Mouse (Mus musculus): ENCODE measurements around the gene Fndc3b.
"Not testable (repeated sequence)": the region's sequence is repeated elsewhere in the genome, so short reads cannot be mapped to it uniquely, and the experiment has no call there.

The Fndc3b gene

DNA sequence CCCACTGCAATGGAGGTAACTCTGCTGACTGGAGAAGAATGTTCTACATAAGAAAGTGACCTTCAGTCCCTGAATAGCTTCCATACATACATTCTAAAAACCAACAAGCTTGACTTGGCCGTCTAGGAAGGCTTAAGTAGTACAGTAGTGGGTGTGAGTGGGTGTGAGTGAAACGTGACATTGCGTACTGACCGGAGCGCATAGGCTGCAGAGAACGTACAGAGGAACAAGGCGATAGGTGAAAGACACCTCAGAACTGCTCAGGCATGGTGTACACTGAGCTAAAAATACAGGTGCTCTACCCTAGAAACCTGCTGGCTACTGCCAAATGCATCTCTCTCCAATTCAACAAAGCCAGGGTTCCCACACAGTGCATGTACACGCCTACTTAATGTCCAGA is 219.7 kb downstream of the Fndc3b start:
- no peak for DNase-seq

DNA sequence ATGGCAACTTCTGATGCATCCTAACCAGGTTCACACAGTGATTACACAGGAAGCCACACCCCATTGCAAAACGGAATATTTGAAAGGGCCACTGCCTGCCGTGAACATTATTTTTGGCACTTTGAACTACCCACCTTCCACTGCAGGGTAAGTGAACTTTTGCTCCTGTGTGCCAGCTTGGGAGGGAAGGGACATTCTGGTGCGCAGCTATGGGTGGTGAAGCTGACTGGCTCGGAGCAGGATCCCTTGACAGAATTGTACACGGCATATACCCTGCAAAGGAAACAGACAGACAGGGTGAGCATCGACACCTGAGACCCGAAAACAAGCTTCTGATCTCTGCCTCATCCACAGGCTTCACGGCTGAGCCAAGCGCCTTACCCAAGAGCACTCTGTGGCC is 220.2 kb downstream of the Fndc3b start:
- no peak for DNase-seq

DNA sequence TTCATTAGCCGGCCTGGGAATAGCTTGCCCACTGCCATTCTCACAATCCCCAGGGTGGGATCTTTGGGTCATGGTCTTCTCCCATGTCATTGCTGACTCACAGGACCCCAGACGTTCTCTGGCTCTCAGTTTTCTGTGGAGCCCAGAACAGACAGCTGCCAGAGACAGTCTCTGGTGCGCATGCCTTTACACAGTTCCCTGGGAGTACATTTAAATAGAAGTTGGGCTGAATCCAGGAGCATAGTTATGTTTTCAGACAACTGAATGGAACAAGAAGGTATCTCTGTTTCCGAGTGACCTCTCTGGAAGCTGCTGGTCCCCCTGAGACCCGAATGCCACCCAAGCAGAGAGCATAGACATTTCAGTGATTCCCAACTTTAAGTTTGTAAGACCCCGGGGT is 221.6 kb downstream of the Fndc3b start:
- DNase-seq, result no peak

DNA sequence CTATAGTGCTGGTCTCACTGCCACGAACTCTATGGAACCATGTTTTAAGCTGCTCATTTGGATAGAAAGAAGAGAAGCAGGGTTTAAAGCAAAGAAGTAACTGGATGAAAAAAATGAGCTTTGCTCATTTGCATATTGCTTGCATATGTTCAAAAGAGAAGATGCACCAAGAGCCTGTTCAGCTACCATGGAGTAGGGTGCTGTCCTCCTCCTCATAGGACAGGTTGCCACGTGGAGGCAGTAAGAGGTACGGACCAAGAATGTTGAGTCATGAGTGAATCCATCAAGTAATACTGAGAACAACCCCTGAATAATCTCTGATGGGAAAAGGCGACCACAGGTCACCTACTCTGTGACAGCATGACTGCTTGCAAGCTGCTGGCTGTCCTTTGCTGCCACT is 226.0 kb downstream of the Fndc3b start:
- no peak for DNase-seq

DNA sequence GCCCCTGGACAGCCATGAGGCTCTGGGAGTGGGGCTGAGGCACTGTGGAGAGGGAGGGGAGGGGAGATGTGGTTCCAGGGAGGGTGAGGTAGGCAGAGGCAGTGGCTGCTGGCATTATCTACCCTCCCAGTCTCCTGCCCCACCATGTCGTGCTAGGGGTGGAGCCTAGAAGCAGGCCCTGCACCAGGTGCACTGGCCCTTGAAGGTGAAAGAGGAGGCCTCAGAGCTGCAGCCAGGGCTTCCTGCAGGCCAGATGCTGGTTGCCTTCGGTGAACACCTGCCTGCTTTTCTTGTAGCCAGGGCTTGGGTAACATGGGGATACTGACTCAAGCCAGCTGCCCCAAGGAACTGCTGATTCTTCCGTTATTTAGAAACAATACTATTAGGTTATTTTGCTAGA is 226.4 kb downstream of the Fndc3b start:
- no peak for DNase-seq

DNA sequence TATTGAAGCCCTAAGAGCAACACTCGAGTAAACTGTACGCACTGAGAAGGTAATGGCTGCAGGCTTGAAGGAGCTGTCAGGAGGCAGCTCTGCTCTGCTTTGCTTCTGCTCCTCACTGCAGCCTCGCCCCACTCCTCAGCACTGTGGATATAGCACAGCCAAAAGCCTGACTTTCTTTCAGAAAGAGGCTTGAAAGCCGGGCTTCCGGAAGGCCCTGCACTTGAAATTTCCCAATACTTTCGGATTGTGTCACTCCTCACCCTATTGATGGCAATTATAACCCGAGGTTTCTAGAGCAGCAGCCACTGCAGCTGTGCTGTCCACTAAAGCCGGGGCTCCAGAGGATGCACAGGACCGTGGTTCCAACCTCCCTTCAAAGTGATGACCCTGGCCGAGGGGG is 227.3 kb downstream of the Fndc3b start:
- no peak for DNase-seq

DNA sequence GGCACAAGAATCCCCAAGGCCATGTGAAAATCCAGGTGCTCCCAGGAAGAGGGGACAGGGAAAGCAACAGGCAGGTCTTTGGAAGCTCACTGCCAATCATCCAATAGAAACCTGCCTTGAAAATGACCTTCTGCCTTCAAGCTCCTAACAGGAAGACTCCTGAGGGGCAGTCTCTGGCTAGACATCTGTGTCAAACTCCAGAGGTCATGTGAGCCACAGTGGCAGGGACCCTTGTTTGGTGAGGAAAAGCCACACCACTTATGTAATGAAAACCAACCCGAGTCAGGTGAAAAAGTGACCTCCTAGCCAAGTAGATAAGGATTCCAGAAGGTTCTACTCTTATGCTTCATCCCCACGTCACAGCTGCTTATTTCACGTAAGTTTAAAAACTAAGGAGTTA is 227.8 kb downstream of the Fndc3b start:
- no peak for DNase-seq

DNA sequence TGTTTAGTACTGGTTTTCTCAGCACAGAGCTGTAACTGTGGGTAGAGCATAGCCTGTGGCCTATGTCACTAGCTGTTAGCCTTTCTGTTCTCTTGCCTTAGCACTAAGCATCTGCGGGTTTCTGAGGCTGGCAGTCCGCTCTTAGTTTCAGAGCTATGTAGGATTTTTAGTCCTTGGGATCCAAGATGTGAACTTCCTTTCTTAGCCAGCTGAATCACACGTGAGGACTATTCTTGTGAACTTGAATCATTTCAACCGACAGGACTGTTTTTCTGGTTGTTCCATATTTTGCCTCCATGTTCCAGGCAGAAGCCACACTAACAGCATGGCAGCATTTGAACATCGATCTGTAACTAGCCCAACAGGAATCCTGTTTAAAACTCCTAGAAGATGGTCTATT is 229.4 kb downstream of the Fndc3b start:
- no peak for DNase-seq

DNA sequence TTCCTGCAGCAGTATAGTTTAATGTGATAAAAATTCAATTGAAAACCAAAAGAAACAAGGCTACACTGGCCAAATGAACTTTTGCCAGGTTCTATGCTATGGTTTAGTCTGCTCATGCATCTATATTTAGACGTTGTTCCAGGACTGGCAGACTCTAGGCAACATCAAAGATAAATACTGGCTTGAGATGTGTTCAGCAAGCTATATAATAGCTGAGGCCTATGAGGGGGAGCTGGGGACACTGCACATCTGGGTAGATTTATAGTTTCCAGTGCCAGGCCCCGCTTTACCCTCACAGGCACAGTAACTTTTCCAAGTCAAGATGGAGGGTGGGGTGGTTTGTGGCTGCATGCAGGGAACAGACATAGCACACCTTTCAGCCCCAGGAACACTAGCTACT is 231.7 kb downstream of the Fndc3b start:
- DNase-seq, result no peak

DNA sequence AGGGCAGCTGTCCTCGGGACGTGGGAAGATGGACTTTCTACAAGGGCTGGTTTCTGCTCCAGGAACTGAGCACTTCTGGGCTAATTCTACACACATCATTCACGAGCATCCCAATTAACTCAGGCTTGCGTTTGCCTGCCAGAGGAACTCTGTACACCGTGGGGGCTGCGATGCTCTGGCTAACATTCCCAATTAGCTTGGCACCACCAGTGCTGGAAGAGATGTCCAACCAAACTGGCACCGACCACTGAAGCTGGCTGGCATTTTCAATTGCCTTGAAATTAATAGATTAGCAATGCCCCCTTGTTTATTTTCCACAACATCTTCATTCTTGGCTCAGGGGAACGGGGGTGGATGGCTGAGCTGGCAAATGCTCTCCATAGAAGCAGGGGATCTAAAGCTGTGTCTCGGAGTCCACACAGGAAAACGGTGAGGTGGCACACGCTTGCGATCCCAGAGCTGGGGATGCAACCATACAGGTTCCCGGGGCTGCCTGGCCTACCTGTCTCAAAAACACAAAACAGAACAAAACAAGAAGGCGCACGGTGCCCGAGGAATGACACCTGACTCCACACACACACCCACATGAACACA is 232.4 kb downstream of the Fndc3b start:
- no peak for DNase-seq

DNA sequence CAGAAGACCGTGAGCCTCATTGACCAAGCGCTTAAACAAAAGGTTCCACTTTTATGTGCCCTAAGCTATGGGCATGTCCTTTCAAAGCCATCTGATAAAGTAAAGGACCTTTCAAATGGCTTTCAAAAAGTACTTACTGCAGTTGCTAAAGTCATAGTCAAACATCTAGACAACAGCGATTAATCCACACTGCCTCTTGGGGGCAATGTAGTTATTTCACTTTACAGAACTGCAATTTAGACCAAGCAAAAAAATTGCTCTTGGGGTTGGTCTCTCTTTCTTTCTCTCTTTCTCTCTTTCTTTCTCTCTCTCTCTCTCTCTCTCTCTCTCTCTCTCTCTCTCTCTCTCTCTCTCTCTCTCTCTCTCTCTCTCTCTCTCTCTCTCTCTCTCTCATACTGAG is 233.4 kb downstream of the Fndc3b start:
- DNase-seq, result not testable (repeated sequence)

DNA sequence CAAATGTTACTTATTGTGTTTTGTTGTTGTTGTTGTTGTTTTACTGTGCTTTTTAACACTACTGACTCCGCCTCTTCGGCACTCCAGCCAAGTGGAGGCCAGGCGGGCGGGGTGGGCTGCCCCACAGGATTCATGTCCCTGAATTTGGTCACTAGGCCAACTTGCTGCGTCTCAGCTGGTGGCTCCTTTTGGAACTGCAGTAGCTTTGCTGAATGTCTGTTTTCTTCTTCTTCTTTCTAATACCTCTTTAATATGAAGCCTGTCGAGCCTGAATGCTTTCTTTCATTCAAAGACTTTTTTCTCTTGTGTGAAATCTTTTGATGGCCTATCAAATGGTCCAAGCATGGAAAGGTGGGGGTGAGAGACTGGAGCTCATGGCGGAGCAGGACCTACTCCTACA is 235.2 kb downstream of the Fndc3b start:
- DNase-seq, result no peak

DNA sequence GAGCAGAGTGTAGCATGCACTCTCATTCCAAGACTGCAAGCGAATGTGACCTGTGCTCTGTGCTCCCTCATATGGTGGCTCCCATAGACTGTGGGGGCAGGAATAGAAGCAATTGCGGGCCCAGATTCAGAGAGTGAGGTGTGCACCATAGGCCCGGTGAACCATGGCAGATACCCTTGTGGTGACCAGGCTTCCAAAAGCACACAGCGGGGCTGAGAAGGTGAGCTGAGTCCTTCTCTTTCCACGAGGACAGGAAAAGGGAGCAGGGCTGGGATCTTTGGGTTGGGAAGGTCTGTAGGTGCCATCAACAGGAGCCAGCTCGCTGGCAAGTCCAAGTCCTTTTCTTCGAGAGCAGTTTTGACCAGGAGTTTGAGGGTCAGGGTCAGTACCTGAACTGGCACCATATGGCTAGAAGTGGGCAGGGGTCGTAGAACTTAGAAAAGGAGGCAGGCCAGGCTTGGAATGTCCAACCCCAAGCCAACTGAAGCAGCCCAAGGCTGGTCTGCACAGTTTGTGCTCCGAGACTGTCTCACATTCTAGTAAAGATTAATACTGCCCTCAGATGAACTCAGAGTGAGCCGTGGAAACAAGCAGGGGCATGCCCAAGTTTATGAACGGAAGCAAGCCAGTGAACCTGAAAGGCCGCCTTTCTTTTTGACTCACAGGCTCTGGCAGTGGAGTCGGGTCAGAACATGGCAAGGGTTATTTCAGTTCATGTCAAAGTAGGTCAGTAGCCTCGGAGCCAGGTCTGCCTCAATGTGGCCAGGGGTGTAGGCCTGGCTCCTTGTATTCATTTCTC is 237.1 kb downstream of the Fndc3b start:
- DNase-seq, result no peak

DNA sequence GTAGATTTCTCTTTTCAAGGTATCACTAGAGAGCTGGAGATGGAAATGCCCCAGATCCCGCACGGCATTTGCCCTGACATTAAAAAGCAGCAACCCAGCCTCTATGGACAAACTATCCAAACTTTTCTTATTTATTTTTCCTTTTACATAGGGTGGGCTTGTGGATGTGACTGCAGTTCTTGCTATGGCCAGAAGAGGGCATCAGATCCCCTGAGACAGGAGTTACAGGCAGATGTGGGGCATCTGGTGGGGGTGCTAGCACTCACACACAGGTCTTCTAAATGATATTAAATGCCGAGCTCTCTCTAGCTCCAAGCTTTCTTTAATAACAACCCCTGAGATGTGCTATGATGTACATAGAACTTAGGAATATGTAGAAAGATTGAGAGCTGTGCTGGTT is 238.3 kb downstream of the Fndc3b start:
- peak in 1 of 2 experiments; percentile 9 for DNase-seq

DNA sequence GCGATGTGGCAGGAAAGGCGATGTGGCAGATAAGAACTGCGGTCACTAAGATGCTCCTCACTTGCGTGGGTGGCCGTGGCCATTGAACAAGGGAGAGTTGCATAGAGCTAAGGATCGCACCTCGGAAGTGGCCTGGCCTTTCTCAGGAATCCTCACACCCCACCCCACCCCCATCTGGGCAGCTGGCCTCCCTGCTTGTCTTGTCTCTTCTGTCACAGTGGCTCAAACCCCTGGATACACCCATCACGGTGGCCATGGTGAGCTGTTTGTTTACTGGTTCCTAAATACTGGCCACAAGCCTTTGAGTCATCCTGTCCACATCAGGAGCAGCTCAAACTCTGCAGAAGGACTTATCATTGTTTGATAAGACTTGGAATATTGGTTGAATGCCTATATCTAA is 240.3 kb downstream of the Fndc3b start:
- no peak for DNase-seq

DNA sequence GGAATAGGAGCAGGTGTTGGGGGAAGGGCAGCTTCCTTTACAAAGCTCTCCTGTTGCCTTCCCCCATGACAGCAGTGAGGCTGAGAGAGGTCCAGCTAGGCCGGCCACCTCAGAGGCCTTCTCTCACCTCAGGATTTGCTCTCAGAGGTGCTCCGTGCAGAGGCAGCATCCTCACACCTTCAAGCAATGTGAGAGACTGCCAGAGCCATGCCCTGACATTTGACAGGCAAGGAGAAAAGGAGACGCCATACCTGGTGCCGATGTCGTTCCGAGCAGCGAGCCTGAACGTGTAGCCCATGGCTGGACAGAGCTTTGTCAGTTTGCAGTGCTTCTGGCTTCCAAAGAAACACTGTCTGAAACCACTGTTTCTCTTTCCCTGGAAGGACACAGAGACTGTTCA is 241.1 kb downstream of the Fndc3b start:
- DNase-seq, result no peak

DNA sequence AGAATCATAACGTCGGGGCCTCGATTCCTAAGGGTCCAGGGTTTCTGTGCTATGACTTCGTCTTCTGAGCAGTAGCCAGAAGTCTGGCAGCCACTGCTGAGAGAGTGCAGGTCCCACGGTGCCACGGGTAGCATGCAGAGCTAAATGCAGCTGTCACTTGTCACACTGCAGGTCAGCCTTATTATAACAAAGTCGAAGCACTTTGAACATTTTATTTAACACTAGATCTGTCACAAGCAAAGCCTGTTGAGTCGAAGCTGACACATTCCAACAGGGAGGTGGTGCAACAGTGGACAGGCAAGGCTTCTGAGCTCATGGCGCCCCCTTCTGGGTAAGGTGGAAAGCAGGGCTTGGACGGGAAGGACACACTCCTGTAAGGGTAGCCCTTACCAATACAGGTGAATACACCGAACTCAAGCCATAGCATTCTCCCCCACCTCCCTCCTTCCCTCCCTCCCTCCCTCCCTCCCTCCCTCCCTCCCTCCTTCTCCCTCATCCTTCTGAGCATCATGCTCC is 243.5 kb downstream of the Fndc3b start:
- DNase-seq, result peak; percentile 9 to 14

DNA sequence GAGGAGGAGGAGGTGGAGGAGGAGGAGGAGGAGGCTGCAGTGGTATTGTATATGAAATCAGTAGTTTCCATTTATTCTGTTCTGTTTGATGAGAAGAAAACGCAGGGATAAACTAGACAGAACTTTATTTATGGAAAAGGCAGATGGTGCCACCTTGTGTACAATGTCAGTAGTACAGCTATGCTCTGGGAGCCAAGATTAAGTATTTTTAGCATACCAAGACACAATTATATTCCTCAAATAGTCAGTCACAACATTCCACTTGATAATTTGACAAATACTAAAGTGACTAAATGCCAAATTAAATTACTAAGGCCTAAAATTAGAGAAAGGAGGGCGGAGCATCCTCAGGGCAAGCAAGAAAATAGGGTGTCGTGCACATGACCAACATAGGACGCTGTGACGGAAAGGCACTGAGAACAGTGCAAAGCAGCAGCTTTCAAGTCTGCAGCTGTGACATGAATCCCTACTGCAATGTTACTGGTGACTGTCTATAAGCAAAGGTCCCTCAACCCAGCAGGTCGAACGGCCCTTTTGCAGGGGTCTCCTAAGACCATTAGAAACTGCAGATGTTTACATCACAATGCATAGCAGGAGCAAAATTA is 244.7 kb downstream of the Fndc3b start:
- peak in 1 of 2 experiments; percentile 16 for DNase-seq

DNA sequence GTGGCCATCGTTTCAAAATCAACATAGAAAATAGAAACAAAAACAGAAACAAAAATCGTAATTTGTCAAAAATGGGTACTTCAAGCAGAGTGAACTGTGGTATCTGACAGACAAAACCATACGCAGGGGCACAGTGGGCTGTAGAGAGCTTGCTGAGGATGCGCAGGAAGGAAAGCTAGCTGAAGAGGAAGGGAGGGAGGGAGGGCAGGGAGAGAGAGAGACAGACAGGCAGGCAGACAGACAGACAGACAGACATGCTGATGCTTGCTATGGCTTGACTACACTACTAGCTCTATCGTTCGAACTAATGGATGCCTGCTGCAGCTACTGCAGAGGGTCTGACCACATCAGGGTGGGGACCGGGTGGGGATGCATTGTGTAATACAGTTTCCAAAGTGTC is 247.7 kb downstream of the Fndc3b start:
- DNase-seq, result no peak

DNA sequence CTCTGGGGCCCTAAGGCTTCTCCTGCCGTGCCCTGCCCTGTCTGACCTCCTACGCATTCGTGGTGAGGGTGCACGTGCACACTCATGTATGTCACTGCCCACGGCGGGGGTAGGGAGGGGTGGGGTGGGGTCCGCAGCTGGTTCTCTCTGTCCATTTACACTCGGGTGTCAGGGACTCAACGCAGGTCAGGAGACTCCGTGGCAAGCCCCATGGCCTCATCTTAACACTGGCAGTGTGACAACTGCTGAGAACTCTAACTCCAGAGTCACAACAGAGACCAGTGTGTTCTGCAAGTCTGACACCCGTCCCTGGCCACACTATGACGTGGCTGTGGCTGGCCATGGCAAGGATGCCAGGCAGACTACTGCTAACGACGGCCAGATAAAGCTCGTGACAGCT is 248.2 kb downstream of the Fndc3b start:
- DNase-seq, result no peak

DNA sequence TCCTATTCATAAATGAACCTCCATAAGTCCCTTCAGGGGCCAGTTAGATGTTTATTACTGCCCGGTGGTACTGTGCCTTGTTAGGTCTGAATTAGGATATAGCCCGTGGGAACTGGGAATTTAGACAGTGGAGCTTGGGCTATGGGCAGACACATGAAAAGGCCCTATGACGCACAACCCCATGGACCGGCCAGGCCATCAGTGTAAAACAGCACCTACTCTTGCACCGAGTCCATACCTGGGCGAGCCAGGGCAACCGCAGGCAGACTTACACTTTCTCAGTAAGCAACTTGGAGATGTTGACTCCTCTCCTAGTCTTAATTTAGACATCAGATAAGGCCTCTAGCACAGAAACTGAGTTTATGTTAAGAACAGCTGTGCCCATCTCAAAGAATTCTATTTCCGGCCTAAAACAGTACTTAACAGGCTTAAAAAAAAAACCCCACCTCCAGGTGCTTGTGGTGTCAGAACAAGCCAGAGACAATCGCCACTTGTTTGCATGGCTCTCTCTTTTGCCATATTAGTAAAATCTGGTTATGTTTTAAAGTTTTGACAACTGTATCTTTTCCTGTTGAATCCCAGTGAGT is 248.7 kb downstream of the Fndc3b start:
- DNase-seq, result no peak

DNA sequence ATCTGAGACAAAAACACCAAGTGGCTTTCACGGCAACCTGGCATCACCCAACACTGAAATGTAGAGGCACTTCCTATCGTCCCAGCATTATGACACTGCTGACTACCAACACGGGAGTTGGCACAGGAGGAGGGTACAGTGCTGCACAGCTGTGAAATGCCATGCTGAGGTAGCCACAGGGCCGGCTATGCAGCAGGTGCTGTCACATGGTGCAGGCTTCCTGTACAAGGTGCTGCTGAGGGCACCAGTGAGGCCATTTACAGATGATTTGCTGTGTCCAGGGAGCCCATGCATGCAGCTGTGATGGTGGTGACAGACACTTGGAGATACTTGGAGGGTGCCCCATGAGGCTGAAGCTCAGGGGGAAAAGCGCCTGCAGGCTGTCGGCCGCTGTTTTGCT is 249.2 kb downstream of the Fndc3b start:
- no peak for DNase-seq

DNA sequence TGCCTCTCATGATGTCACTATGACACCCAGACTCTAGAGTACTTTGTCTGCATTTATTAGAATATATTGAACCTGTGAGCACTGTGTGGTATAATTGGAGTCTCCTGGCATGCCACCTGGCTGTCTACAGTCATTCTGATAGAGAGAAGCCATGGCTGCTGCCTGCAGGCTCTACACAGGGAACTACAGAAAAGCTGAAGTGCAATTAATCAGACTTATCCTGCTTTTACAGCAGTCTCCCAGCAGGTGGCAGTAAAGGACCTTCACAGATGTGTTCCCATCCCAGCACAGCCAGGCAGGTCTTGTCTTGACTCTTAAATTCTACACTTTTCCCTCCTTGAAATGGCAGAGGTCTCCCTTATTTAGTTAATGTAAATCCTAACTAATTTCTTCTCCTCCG is 250.1 kb downstream of the Fndc3b start:
- peak; percentile 78 to 80 for DNase-seq

DNA sequence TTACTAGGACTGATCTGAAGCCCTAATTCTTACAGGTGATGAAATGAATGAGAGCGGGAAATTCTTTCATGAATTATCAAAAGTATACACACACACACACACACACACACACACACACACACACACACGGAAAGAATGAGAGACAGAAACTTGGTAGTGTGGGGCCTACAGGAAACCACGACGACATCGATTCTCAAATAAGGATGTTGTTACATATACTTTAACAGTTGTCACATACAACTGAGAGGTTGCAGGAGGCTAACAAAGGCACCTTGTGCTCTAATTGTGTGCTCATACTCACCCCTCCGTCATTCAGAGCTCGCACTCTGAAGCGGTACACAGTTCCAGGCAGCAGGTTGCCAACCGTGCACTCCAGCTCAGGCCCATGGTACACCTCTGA is 252.7 kb downstream of the Fndc3b start:
- no peak for DNase-seq
